Mouse (Mus musculus): ENCODE results near the gene Cnp. TPM values are rescaled to one million over a fixed set of nuclear protein-coding genes. Genes with fewer than 3 reads are reported as not detected.

The Cnp gene
- polyA plus RNA-seq, 1 experiment, result 616 TPM

DNA sequence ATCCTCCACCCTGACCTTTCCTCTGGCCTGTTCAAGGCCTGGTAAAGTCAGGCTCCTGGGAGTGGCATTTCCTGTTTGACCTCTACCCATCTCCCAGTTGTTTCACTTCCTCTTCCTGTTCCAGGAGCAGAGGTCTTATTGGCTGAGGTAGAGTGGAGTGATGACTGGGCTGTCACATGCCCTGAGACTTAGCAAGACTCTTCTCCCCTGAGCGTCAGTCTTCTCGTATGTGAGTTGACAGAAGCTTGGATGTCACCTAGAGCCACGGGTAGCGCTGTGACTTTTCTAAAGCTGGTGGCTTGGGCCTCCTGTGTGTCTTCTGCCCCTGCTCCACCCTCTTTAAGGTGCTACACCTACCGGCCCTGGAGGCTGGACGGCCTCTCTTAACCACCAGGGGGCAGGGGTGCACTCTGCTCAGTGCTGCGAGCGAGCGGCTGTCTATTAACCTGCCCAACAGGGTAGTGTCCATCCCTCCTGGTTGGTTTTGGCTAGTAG is 52.0 kb downstream of the Cnp start:
- WGBS, result 23% methylated on average over 9 of the region's 9 CpGs
- H3K27me3 ChIP-seq (ENCODE audit: control insufficient read depth, insufficient read depth, low read length), result no peaks in the 10 kb centered on the region
- TF ChIP-seq POLR2A (IDR thresholded peaks at IDR 0.05; ENCODE audit: borderline replicate concordance, insufficient read depth, low read length), result no peak
- peak; percentile 72 for TF ChIP-seq CTCF (IDR thresholded peaks at IDR 0.05; ENCODE audit: borderline replicate concordance, insufficient read depth, low read depth, low read length)
- no peak overlapping the region for H3K27ac ChIP-seq (ENCODE audit: insufficient read depth, low read length)
- no peak overlapping the region for H3K4me3 ChIP-seq (replicated peaks; ENCODE audit: insufficient read depth, low read depth, low read length)
- DNase-seq, result peak; percentile 55 to 66
- peaks cover 13% of the 10 kb centered on the region for H3K4me1 ChIP-seq (ENCODE audit: control insufficient read depth, insufficient read depth, low read length)

DNA sequence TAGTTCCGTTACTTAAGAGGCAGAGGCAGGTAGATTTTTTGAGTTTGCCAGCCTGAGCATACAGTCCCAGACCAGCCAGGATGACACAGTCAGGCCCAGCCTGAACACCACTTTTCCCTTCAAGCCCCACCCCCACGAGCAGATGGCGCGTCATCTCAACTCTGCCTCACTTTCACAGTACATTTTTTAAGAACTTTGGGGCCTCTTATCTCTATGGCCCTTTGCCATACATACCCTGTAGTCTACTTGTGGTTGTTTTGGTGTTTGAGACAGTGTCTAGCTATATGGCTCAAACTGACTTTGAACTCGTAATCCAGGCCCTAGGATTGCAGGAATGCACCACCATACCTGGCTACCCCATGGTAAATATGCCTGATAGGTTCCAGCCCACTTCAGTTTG is 53.4 kb downstream of the Cnp start:
- Histone ChIP-seq H3K27me3 (ENCODE audit: control insufficient read depth, insufficient read depth, low read length) (no peaks in the 10 kb centered on the region), H3K4me1 (ENCODE audit: control insufficient read depth, insufficient read depth, low read length) (peaks cover 13% of the 10 kb centered on the region), H3K27ac (ENCODE audit: insufficient read depth, low read length) (no peak overlapping the region), H3K4me3 (replicated peaks; ENCODE audit: insufficient read depth, low read depth, low read length) (no peak overlapping the region)
- TF ChIP-seq POLR2A (IDR thresholded peaks at IDR 0.05; ENCODE audit: borderline replicate concordance, insufficient read depth, low read length) (no peak), CTCF (IDR thresholded peaks at IDR 0.05; ENCODE audit: borderline replicate concordance, insufficient read depth, low read depth, low read length) (no peak)
- 70% methylated on average over 5 of the region's 5 CpGs for WGBS
- DNase-seq, result no peak

DNA sequence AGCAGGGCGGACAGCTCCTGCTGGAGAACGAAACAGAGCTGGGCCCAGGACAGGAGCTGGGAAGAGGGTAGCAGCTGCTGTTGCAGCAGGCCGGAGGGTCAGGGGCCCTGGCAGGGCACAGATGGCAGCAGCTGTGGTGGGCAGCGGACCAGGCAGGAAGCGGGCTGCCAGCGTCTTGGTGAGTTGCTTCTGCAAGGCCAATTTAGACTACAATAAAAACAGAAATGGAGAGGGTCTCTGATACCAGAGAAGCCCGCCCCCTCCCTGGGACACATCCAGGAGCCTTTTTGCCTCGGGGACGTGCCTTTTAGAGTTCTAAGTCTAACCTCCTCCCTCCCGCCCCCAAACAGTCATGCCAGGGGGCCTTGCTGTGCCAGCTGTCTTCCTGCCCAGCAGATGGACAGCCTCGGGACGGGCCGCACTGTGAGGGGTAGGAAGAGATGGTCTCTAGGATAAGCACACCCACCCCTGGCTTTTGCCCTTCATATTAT is 54.2 kb downstream of the Cnp start:
- DNase-seq, result no peak
- Histone ChIP-seq H3K4me3 (replicated peaks; ENCODE audit: insufficient read depth, low read depth, low read length) (no peak overlapping the region), H3K4me1 (ENCODE audit: control insufficient read depth, insufficient read depth, low read length) (peaks cover 12% of the 10 kb centered on the region), H3K27ac (ENCODE audit: insufficient read depth, low read length) (no peak overlapping the region), H3K27me3 (ENCODE audit: control insufficient read depth, insufficient read depth, low read length) (no peaks in the 10 kb centered on the region)
- 7% methylated on average over 13 of the region's 13 CpGs for WGBS
- TF ChIP-seq CTCF (IDR thresholded peaks at IDR 0.05; ENCODE audit: borderline replicate concordance, insufficient read depth, low read depth, low read length), result no peak
- no peak for TF ChIP-seq POLR2A (IDR thresholded peaks at IDR 0.05; ENCODE audit: borderline replicate concordance, insufficient read depth, low read length)

DNA sequence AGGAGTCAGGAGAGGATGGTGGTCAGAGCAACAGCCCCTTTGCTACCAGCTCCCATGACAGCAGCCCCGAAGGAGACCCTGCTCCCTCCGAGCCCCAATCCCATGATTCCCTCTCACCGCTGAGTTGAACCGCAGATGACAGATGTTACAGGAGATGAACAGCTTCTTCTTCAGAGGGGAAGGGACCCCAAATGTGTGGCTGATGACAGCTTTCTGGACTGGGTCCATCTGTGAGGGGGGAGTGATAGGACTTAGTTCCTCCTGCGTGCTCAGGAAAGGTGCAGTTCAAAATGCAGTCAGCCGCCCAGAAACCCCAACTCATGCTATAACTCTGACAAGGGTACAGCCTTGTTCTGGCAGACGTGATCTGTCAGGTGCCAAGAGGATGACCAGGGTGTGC is 59.8 kb downstream of the Cnp start:
- Histone ChIP-seq H3K4me3 (replicated peaks; ENCODE audit: insufficient read depth, low read depth, low read length) (no peak overlapping the region), H3K27me3 (ENCODE audit: control insufficient read depth, insufficient read depth, low read length) (no peaks in the 10 kb centered on the region)
- WGBS, result 51% methylated on average over 7 of the region's 7 CpGs

DNA sequence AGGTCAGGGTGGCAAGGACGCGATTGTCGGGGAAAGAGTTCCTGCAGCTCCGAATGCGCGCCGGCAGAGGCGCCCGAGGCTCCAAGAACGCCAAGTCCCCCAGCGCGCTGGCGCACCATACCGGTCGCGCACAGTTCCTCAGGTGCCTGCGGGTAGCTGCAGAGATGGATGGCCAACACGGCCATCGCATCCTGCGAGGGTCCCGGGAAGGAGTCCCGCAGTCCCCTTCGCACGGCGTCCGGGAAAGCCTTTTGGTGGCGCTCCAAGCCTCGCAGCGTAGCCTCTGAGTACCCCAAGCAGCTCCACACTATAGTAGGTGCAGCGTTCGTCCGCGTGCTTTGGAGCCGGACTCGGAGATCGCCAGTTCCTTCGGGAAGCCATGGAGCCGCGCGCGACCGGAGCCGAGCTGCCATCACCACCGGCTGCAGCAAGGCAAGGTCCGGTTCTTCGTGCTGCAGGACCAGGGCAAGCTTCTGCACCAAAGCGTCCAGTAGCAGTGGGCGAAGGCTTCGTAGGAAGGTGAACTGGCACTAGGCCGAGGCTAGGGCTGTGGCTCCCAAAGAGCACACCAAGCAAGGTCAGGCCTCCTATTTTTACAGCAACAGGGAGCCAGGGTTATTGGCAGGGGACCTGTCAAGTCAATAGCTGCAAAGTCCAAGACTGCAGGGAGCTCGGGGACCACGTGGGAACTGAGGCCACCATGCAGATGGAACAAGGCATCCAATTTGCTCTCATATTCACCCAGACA is 65.6 kb downstream of the Cnp start:
- Histone ChIP-seq H3K4me1 (ENCODE audit: control insufficient read depth, insufficient read depth, low read length) (peaks cover 9% of the 10 kb centered on the region; the same call in 1 of the 2 replicates), H3K27me3 (ENCODE audit: control insufficient read depth, insufficient read depth, low read length) (no peaks in the 10 kb centered on the region), H3K4me3 (replicated peaks; ENCODE audit: insufficient read depth, low read depth, low read length) (peak overlapping the region; percentile 46), H3K27ac (ENCODE audit: insufficient read depth, low read length) (no peak overlapping the region)
- TF ChIP-seq POLR2A (IDR thresholded peaks at IDR 0.05; ENCODE audit: borderline replicate concordance, insufficient read depth, low read length) (no peak), CTCF (IDR thresholded peaks at IDR 0.05; ENCODE audit: borderline replicate concordance, insufficient read depth, low read depth, low read length) (peak; percentile 54)
- peak; percentile 60 to 62 for DNase-seq
- 2% methylated on average over 52 of the region's 52 CpGs for whole genome bisulfite sequencing

More for the DNA sequence above, 59.8 kb downstream of the Cnp start:
- TF ChIP-seq CTCF (IDR thresholded peaks at IDR 0.05; ENCODE audit: borderline replicate concordance, insufficient read depth, low read depth, low read length) (no peak), POLR2A (IDR thresholded peaks at IDR 0.05; ENCODE audit: borderline replicate concordance, insufficient read depth, low read length) (no peak)
- Histone ChIP-seq H3K4me1 (ENCODE audit: control insufficient read depth, insufficient read depth, low read length) (no peaks in the 10 kb centered on the region), H3K27ac (ENCODE audit: insufficient read depth, low read length) (no peak overlapping the region)
- DNase-seq, result no peak

Other genes with a start within 250 kb of the Cnp start
- not detected in 2 replicates for gene Gast, start 240.5 kb upstream of the Cnp start, polyA plus RNA-seq (2012; rRNA removed)
- gene Hap1, start 218.8 kb upstream of the Cnp start, polyA plus RNA-seq (2012; rRNA removed), result 105 and 107 TPM in 2 replicates
- gene Jup, start 177.1 kb upstream of the Cnp start, polyA plus RNA-seq (2012; rRNA removed), result 127 and 162 TPM in 2 replicates
- gene P3h4, start 160.1 kb upstream of the Cnp start, polyA plus RNA-seq (2012; rRNA removed), result 17.6 and 19.6 TPM in 2 replicates
- gene Fkbp10, start 159.2 kb upstream of the Cnp start, polyA plus RNA-seq (2012; rRNA removed), result 8.0 and 8.6 TPM in 2 replicates
- gene Nt5c3b, start 133.1 kb upstream of the Cnp start, polyA plus RNA-seq (2012; rRNA removed), result 79.9 and 85.7 TPM in 2 replicates
- gene Klhl10, start 133.0 kb upstream of the Cnp start, polyA plus RNA-seq (2012; rRNA removed), result 0.46 and 0.49 TPM in 2 replicates
- gene Klhl11, start 102.2 kb upstream of the Cnp start, polyA plus RNA-seq (2012; rRNA removed), result 16.1 and 19.1 TPM in 2 replicates
- gene Acly, start 46.9 kb upstream of the Cnp start, polyA plus RNA-seq (2012; rRNA removed), result 155 and 156 TPM in 2 replicates
- gene Ttc25, start 29.3 kb upstream of the Cnp start, polyA plus RNA-seq (2012; rRNA removed), result 0.86 and 0.92 TPM in 2 replicates
- gene Nkiras2, start 44.3 kb downstream of the Cnp start, polyA plus RNA-seq (2012; rRNA removed), result 27.5 and 27.6 TPM in 2 replicates
- 157 and 177 TPM in 2 replicates for gene Dnajc7, start 45.3 kb downstream of the Cnp start, polyA plus RNA-seq (2012; rRNA removed)
- 56.5 and 75.2 TPM in 2 replicates for gene Zfp385c, start 117.6 kb downstream of the Cnp start, polyA plus RNA-seq (2012; rRNA removed)
- gene Dhx58, start 129.4 kb downstream of the Cnp start, polyA plus RNA-seq (2012; rRNA removed), result 3.6 and 5.1 TPM in 2 replicates
- gene Kat2a, start 137.6 kb downstream of the Cnp start, polyA plus RNA-seq (2012; rRNA removed), result 55.2 and 56.4 TPM in 2 replicates
- gene Hspb9, start 138.9 kb downstream of the Cnp start, polyA plus RNA-seq (2012; rRNA removed), result not detected in 2 replicates
- gene Rab5c, start 163.3 kb downstream of the Cnp start, polyA plus RNA-seq (2012; rRNA removed), result 186 and 187 TPM in 2 replicates
- gene Kcnh4, start 185.0 kb downstream of the Cnp start, polyA plus RNA-seq (2012; rRNA removed), result 0.38 and 0.49 TPM in 2 replicates
- 0.22 TPM in 1 of 2 replicates, not detected in the other for gene Hcrt, start 188.0 kb downstream of the Cnp start, polyA plus RNA-seq (2012; rRNA removed)
- gene Ghdc, start 196.1 kb downstream of the Cnp start, polyA plus RNA-seq (2012; rRNA removed), result 8.9 and 11.6 TPM in 2 replicates

All from cerebellum, adult 2 months (tissue).